Mouse (Mus musculus) limb, embryonic 10.5 days (tissue): ENCODE measurements around the gene Uvssa. TPM values are rescaled to one million over a fixed set of nuclear protein-coding genes. Genes with fewer than 3 reads are reported as not detected.

Experiments used
- DNase-seq: peaks from one replicate; pipeline ENCODE4 v3.0.0-alpha.2; 2017; ENCODE audit warnings: low spot score
- H3K27ac ChIP-seq: fragments of 300-500 bp; sonication (generic); 2 replicates; pipeline ENCODE4 v1.5.1; 2016; ENCODE audit warnings: mild to moderate bottlenecking
- H3K27me3 ChIP-seq: fragments of 300-500 bp; sonication (generic); 2 replicates; pipeline ENCODE4 v1.6.1; 2016; ENCODE audit warnings: low read depth, mild to moderate bottlenecking; ENCODE audit not compliant: poor library complexity, severe bottlenecking
- H3K36me3 ChIP-seq: fragments of 300-500 bp; sonication (generic); 2 replicates; pipeline ENCODE4 v1.6.1; 2016; ENCODE audit warnings: mild to moderate bottlenecking, moderate library complexity
- H3K4me1 ChIP-seq: fragments of 300-500 bp; sonication (generic); 2 replicates; pipeline ENCODE4 v1.6.1; 2016
- H3K4me3 ChIP-seq: fragments of 300-500 bp; sonication (generic); 2 replicates; pipeline ENCODE4 v1.5.1; 2016; ENCODE audit warnings: mild to moderate bottlenecking, moderate library complexity
- H3K9me3 ChIP-seq: fragments of 300-500 bp; sonication (generic); replicated peaks from 2 replicates; pipeline ENCODE4 v1.6.1; 2016; ENCODE audit warnings: mild to moderate bottlenecking
- WGBS: fragments of 180-500 bp; shearing (Covaris S2); methylation state at CpG from one replicate; pipeline ENCODE4 v1.1.7; 2016; 5-methylcytosine and 5-hydroxymethylcytosine counted together
- polyA plus RNA-seq: library from polyadenylated mRNA; unstranded; fragments of >200 nt; fragmentation: Nextera tagmentation; extraction: Ambion mirVana; gene quantifications from 2 replicates; pipeline ENCODE4 v1.2.1, GENCODE M21; 2016

Uvssa gene
- polyA plus RNA-seq, 1 experiment from 2014 or later, result 8.6 TPM

DNA sequence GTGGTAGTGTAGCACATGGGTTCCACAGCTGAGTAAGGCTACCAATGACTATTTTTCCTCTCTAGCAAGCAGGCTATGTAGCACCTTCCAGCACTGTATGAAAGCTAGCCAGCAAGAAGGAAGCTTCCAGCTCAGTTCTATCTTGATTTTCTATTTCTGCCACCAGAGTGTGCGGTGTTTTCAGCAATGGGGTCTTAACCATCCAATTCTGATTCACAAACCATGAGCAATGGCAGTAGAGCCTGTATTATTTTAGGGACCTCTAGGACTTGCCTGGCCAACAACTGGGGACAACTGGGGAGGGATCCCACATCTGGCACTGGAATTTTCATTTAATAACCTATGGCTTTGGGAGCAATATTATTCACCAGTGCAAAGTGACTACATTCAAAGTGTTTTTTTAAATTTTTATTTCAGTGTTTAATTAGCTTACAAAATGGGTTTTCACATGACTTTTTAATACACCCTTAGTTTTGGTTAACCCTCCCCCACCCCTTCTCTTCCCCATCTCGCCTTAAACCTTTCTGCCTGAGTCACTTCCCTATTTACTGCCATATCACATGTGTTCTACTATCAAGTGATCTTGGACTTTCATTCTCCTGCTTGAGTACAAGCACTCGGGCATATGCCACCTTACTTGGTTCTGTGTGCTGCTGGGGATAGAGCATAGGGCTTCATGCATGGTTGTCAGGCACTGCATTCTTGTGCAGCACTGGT lies 26.6 kb upstream of the Uvssa start:
- H3K27ac ChIP-seq, result peak overlapping the region; percentile 73; the same call in 1 of the 2 replicates
- H3K36me3 ChIP-seq, result 0 out of 2 replicates have a peak, but pooled peaks cover 4% of the 10 kb centered on the region
- H3K9me3 ChIP-seq, result no peaks in the 10 kb centered on the region
- 91% methylated on average over 3 of the region's 3 CpGs for WGBS
- no peaks in the 10 kb centered on the region for H3K27me3 ChIP-seq
- H3K4me3 ChIP-seq, result no peak overlapping the region
- peaks cover 37% of the 10 kb centered on the region for H3K4me1 ChIP-seq
- no peak for DNase-seq

- no peaks in the 10 kb centered on the region for H3K9me3 ChIP-seq
- peaks cover 37% of the 10 kb centered on the region for H3K4me1 ChIP-seq
- WGBS, result 90% methylated on average over 8 of the region's 8 CpGs
- DNase-seq, result no peak
- 0 out of 2 replicates have a peak, but pooled peaks cover 4% of the 10 kb centered on the region for H3K36me3 ChIP-seq
- no peaks in the 10 kb centered on the region for H3K27me3 ChIP-seq
- H3K27ac ChIP-seq, result peak overlapping the region; percentile 73; the same call in 1 of the 2 replicates
- H3K4me3 ChIP-seq, result no peak overlapping the region
These were observed 26.1 kb upstream of the Uvssa start for GRCm38 (mm10) chr5:33352273-33352645.

DNA sequence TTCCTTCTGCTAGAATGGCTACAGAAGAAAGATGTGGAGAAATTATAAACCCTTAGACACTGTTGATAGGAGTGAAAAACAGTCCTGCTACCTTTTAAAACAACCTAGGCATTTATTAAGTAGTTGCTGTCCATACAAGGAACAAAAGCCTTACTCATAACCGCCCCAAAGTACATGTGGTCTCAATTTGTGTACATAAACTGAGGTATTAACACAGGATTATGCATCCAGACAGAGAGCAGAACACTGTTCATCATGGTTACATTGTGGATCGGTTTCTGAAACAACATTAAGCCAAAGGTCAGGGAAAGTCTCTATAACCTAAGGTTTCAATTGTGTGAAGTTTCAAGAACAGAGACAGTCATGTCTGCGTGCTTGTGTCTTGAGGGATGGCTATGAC lies 25.3 kb upstream of the Uvssa start:
- peaks cover 34% of the 10 kb centered on the region for H3K4me1 ChIP-seq
- H3K27me3 ChIP-seq, result no peaks in the 10 kb centered on the region
- no peak for DNase-seq
- 60% methylated on average over 3 of the region's 3 CpGs for WGBS
- H3K9me3 ChIP-seq, result no peaks in the 10 kb centered on the region
- peak overlapping the region; percentile 73; the same call in 1 of the 2 replicates for H3K27ac ChIP-seq
- peaks cover 7% of the 10 kb centered on the region for H3K36me3 ChIP-seq
- H3K4me3 ChIP-seq, result no peak overlapping the region

DNA sequence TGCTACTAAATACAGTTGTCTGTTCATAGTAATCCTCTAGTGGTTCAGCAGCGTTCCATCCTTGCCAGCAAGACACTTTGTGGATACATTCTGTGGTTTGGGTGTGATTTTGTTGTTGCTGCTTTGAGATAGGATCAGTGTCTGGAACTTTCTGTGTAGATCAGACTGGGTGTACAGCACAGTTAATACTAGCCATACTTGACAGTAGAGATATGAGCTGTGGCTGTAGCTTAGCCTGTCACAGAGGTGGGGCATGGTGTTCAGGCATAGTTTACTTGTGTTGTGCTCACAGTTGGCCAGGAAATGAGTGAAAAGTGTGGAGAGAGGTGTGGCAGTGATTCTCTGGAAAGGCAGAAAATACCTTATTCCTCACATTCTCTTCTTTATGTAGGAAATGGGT lies 20.9 kb upstream of the Uvssa start:
- WGBS, result 100% methylated on average over 1 of the region's 1 CpGs
- Histone ChIP-seq H3K4me3 (no peak overlapping the region), H3K36me3 (peaks cover 52% of the 10 kb centered on the region), H3K4me1 (peaks cover 17% of the 10 kb centered on the region), H3K9me3 (no peaks in the 10 kb centered on the region), H3K27me3 (no peaks in the 10 kb centered on the region), H3K27ac (no peak overlapping the region)
- DNase-seq, result no peak

DNA sequence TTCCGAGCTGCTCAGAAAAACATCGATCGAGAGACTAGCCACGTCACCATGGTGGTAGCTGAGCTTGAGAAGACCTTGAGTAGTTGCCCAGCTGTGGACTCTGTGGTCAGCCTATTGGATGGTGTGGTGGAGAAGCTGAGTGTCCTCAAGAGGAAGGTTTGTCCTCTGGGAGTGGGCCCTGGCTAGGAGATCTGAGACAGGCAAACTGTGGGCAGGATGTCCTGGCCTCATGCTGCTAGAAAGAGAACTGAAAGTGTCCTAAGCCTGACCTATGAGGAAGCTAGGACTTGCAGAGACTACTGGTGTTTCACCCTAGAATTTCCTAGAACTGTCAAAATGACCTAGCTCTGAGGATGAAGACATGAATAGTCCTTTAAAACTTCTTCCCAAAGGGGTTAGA lies 19.9 kb upstream of the Uvssa start:
- Histone ChIP-seq H3K36me3 (peaks cover 61% of the 10 kb centered on the region), H3K4me1 (peaks cover 7% of the 10 kb centered on the region), H3K9me3 (no peaks in the 10 kb centered on the region), H3K4me3 (no peak overlapping the region), H3K27me3 (no peaks in the 10 kb centered on the region), H3K27ac (no peak overlapping the region)
- 93% methylated on average over 4 of the region's 4 CpGs for WGBS
- no peak for DNase-seq

DNA sequence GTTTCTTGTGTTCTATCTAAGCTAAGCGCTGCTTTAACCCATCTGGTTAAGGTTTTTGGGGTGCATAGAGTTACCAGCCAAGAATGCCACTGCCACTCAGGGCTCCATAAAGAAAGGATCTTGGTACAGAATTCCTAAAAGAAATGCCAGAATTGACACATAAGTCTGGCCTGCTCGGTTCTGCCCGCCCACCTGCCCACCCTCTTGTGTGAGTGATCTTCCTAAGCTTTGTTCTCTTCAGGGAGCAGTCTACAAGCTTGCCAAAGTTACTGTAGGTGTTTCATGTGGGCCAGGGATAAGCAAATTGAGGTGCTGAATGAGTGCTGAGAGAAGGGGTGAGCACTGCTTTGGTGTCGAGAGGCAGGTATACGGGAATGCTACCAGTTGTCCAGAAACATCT lies 15.1 kb upstream of the Uvssa start:
- Histone ChIP-seq H3K4me3 (no peak overlapping the region), H3K27ac (no peak overlapping the region), H3K4me1 (no peaks in the 10 kb centered on the region), H3K27me3 (no peaks in the 10 kb centered on the region), H3K36me3 (peaks cover 100% of the 10 kb centered on the region), H3K9me3 (no peaks in the 10 kb centered on the region)
- WGBS, result 96% methylated on average over 5 of the region's 5 CpGs
- DNase-seq, result no peak

GRCm38 (mm10) chr5:33368651-33369050 lies 9.7 kb upstream of the Uvssa start:
- no peak for DNase-seq
- H3K27me3 ChIP-seq, result no peaks in the 10 kb centered on the region
- no peaks in the 10 kb centered on the region for H3K4me1 ChIP-seq
- no peak overlapping the region for H3K27ac ChIP-seq
- peaks cover 100% of the 10 kb centered on the region for H3K36me3 ChIP-seq
- no peak overlapping the region for H3K4me3 ChIP-seq
- 92% methylated on average over 4 of the region's 4 CpGs for WGBS
- H3K9me3 ChIP-seq, result no peaks in the 10 kb centered on the region

- no peak overlapping the region for H3K27ac ChIP-seq
- no peak overlapping the region for H3K4me3 ChIP-seq
- no peaks in the 10 kb centered on the region for H3K27me3 ChIP-seq
- H3K9me3 ChIP-seq, result no peaks in the 10 kb centered on the region
- DNase-seq, result no peak
- no peaks in the 10 kb centered on the region for H3K4me1 ChIP-seq
- H3K36me3 ChIP-seq, result peaks cover 86% of the 10 kb centered on the region
These were observed 7.2 kb upstream of the Uvssa start for GRCm38 (mm10) chr5:33371137-33371536.

- Histone ChIP-seq H3K4me1 (no peaks in the 10 kb centered on the region), H3K27me3 (no peaks in the 10 kb centered on the region), H3K27ac (no peak overlapping the region), H3K9me3 (no peaks in the 10 kb centered on the region), H3K4me3 (no peak overlapping the region), H3K36me3 (peaks cover 81% of the 10 kb centered on the region)
- DNase-seq, result no peak
- 93% methylated on average over 4 of the region's 4 CpGs for WGBS
These were observed 6.7 kb upstream of the Uvssa start for GRCm38 (mm10) chr5:33371668-33372067.

DNA sequence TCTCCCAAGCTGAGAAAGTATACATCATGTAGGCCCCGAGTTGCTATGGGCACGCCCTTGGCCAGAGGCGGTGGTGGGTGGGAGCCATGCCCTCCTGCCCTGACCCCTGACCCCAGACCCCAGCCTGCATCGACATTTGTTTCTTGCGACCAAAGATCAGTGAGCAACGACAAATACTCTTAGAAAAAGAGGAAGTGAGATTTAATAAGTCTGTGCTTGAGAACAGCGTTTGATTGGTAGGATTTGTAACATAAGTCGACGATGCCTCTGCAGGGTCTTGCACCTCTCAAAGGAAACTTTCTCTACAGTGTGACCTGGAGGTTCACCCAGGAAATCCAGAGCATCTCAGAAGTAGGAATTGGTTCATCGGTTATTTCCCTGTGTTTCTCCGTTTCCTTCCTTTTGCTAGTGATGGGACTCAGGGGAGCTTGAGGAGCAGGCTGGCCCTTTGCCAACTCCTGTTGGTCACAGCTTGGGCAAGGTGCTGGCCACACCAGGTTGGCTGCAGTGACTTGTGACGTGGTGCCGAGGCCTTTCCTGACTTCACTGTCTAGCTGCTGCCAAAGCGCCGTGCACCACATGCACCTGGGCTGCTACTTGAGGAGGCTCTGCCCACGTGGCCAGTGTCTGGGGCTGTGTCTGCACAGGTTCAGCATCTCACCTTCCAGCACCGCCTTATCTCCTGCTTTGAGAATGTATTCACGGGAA lies 5.9 kb upstream of the Uvssa start:
- DNase-seq, result no peak
- H3K9me3 ChIP-seq, result no peaks in the 10 kb centered on the region
- peaks cover 6% of the 10 kb centered on the region for H3K4me1 ChIP-seq
- peaks cover 73% of the 10 kb centered on the region for H3K36me3 ChIP-seq
- WGBS, result 88% methylated on average over 18 of the region's 18 CpGs
- no peak overlapping the region for H3K4me3 ChIP-seq
- no peaks in the 10 kb centered on the region for H3K27me3 ChIP-seq
- H3K27ac ChIP-seq, result no peak overlapping the region

DNA sequence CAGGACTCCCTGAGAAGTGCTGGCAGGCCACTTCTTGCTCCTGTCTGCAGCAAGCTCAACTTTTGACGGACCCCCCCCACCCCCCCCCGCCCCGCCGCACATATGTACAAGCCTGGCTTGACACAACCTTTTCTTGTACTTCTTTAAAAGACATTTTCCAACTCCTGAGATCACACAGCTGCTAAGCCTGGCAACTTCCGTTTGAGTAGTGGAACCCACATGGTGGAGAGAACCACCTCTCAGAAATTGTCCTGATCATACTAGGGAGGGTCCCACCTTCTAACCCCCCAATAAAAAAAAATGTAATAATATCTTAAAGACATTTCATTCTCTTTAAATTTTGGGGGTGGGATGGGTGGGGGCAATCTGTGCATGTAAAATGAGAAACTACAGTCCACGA lies 1.2 kb upstream of the Uvssa start:
- no peaks in the 10 kb centered on the region for H3K9me3 ChIP-seq
- H3K4me1 ChIP-seq, result peaks cover 20% of the 10 kb centered on the region

DNA sequence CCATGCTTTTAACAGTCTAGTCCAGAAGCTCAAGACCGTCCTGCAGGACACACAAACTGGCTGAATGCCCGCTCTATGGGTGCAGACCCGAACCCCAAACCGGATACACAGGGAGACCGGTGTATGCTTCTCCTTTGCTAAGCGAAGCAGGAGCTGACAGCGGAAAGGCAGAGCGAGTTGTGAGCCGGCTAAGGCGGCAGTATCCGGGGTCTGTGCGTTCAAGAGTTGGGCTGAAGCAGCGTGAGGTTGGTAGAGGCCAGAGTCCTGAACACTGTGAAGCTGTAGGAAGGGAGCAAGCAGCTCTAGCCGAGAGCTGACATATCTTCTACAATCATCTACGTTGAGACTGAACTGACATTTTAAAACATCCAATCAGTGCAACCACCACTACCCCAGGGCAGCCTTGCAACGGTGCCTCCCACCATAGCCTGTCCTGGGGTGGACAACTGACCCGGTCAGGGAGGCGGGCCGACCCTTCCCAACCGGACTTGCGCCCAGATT lies 498 bp upstream of the Uvssa start:
- no peak for DNase-seq
- WGBS, result 1% methylated on average over 21 of the region's 21 CpGs
- Histone ChIP-seq H3K4me1 (peaks cover 20% of the 10 kb centered on the region), H3K27me3 (no peaks in the 10 kb centered on the region), H3K27ac (peak overlapping the region; percentile 89), H3K4me3 (peak overlapping the region; percentile 77), H3K9me3 (no peaks in the 10 kb centered on the region), H3K36me3 (peaks cover 36% of the 10 kb centered on the region)

More for the DNA sequence above, 1.2 kb upstream of the Uvssa start:
- peaks cover 43% of the 10 kb centered on the region for H3K36me3 ChIP-seq
- peak overlapping the region; percentile 89 for H3K27ac ChIP-seq
- no peaks in the 10 kb centered on the region for H3K27me3 ChIP-seq
- 68% methylated on average over 6 of the region's 6 CpGs for WGBS
- peak overlapping the region; percentile 77 for H3K4me3 ChIP-seq
- DNase-seq, result no peak

DNA sequence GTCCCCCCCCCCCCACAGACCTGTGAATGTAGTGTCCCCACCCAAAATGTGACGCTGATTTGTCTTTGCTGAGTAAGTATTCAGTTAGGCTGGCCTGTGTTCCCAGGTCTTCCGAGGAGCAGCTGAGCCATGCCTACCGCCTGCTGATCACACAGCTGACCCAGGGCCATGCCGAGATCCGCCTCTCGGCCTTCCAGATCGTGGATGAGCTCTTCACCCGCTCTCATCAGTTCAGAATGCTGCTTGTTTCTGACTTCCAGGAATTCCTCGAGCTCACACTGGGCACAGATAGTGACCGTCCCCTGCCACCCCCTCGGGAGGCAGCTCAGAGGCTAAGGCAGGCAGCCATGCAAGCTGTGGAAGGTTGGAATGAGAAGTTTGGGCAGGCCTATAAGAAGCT lies 9.2 kb downstream of the Uvssa start:
- no peak overlapping the region for H3K4me3 ChIP-seq
- no peak for DNase-seq
- no peaks in the 10 kb centered on the region for H3K4me1 ChIP-seq
- H3K27me3 ChIP-seq, result no peaks in the 10 kb centered on the region
- peaks cover 29% of the 10 kb centered on the region for H3K36me3 ChIP-seq
- H3K9me3 ChIP-seq, result no peaks in the 10 kb centered on the region
- no peak overlapping the region for H3K27ac ChIP-seq
- 89% methylated on average over 11 of the region's 11 CpGs for WGBS
